Mouse (Mus musculus) common myeloid progenitor, adult 5-6 weeks (primary cell): Measurements from ENCODE around the gene Slc18b1. TPM values are rescaled to one million over a fixed set of nuclear protein-coding genes. Genes with fewer than 3 reads are reported as not detected.

Source experiments
- total RNA-seq: library from RNA; stranded (forward); fragments of 200-1000, 187-1606 nt; gene quantifications from 2 replicates; pipeline ENCODE4 v1.2.3, GENCODE M21; 2017

The Slc18b1 gene
- total RNA-seq, 1 experiment from 2014 or later, result 0.64 TPM

Other genes starting within 250 kb of the Slc18b1 start
- gene Rps12, start 9.7 kb upstream of the Slc18b1 start, total RNA-seq, result 1,923 and 1,998 TPM in 2 replicates
- gene Vnn3, start 54.5 kb downstream of the Slc18b1 start, total RNA-seq, result not detected in 2 replicates
- gene Vnn1, start 97.7 kb downstream of the Slc18b1 start, total RNA-seq, result not detected in 2 replicates
- gene Taar1, start 123.4 kb downstream of the Slc18b1 start, total RNA-seq, result not detected in 2 replicates
- not detected in 2 replicates for gene Taar2, start 141.6 kb downstream of the Slc18b1 start, total RNA-seq
- gene Taar3, start 152.6 kb downstream of the Slc18b1 start, total RNA-seq, result not detected in 2 replicates
- not detected in 2 replicates for gene Taar4, start 163.5 kb downstream of the Slc18b1 start, total RNA-seq
- not detected in 2 replicates for gene Taar5, start 173.7 kb downstream of the Slc18b1 start, total RNA-seq
- gene Taar6, start 188.7 kb downstream of the Slc18b1 start, total RNA-seq, result not detected in 2 replicates
- gene Taar7a, start 196.5 kb downstream of the Slc18b1 start, total RNA-seq, result not detected in 2 replicates
- not detected in 2 replicates for gene Taar7b, start 203.0 kb downstream of the Slc18b1 start, total RNA-seq
- not detected in 2 replicates for gene Taar7d, start 230.2 kb downstream of the Slc18b1 start, total RNA-seq
- gene Taar7e, start 240.6 kb downstream of the Slc18b1 start, total RNA-seq, result not detected in 2 replicates